Mouse (Mus musculus) adrenal gland, postnatal 10 days (tissue): ENCODE results near the gene Glrb. TPM values are rescaled to one million over a fixed set of nuclear protein-coding genes. Genes with fewer than 3 reads are reported as not detected.

Source experiments
- DNase-seq: peaks from one replicate; pipeline ENCODE4 v3.0.0; 2021; ENCODE audit warnings: mixed read lengths
- long read RNA-seq, 2 experiments: library from polyadenylated mRNA; stranded (forward); transcript quantifications; one replicate each; pipeline ENCODE4 v2.0.0; 2021
- total RNA-seq, 2 experiments: library from RNA; stranded (reverse); gene quantifications; 2 replicates each; pipeline ENCODE4 v1.2.3; 2021

Gene Glrb
- total RNA-seq = 1 to 10 TPM; 7.9 to 9.9 TPM
- long read RNA-seq, experiment 1, transcript Glrb-201 (10 exons, 3,029 nt) = major isoform, 7 of 12 reads
- long read RNA-seq, experiment 1, partial matches to known transcripts = 2 of 12 reads
- long read RNA-seq, experiment 1, other reads (novel, unspliced or antisense) = 3 of 12 reads
- long read RNA-seq, experiment 2, partial matches to known transcripts = 0 of 5 reads
- long read RNA-seq, experiment 2, other reads (novel, unspliced or antisense) = 0 of 5 reads

- peak; percentile 73 for DNase-seq
Measured at GRCm38 (mm10) chr3:80913111-80913778, at the start of gene Glrb. Gene Glrb, minus strand, starts transcription at chr3:80913660.

- no peak for DNase-seq
Measured at GRCm38 (mm10) chr3:80959965-80960364, 46.5 kb upstream of the Glrb start.

GRCm38 (mm10) chr3:80958591-80958990 is 45.1 kb upstream of the Glrb start:
- DNase-seq = peak; percentile 65

- no peak for DNase-seq
Measured at GRCm38 (mm10) chr3:80913779-80914284, 372 bp upstream of the Glrb start.

- peak; percentile 50 for DNase-seq
Measured at GRCm38 (mm10) chr3:80894745-80895480, 18.5 kb downstream of the Glrb start.

GRCm38 (mm10) chr3:80894328-80894727 is 19.1 kb downstream of the Glrb start:
- no peak for DNase-seq

- DNase-seq = peak; percentile 7
Measured at GRCm38 (mm10) chr3:80893055-80893690, 20.3 kb downstream of the Glrb start.

- no peak for DNase-seq
Measured at GRCm38 (mm10) chr3:80891087-80891486, 22.4 kb downstream of the Glrb start.

- DNase-seq = no peak
Measured at GRCm38 (mm10) chr3:80885174-80885573, 28.3 kb downstream of the Glrb start.

GRCm38 (mm10) chr3:80883601-80884000 is 29.9 kb downstream of the Glrb start:
- DNase-seq = no peak

GRCm38 (mm10) chr3:80880660-80881293 is 32.7 kb downstream of the Glrb start:
- DNase-seq = no peak

GRCm38 (mm10) chr3:80878571-80878970 is 34.9 kb downstream of the Glrb start:
- no peak for DNase-seq

- no peak for DNase-seq
Measured at GRCm38 (mm10) chr3:80874690-80875353, 38.6 kb downstream of the Glrb start.

- no peak for DNase-seq
Measured at GRCm38 (mm10) chr3:80874081-80874480, 39.4 kb downstream of the Glrb start.

GRCm38 (mm10) chr3:80871472-80872171 is 41.8 kb downstream of the Glrb start:
- DNase-seq = no peak

GRCm38 (mm10) chr3:80867328-80867727 is 46.1 kb downstream of the Glrb start:
- DNase-seq = no peak

GRCm38 (mm10) chr3:80852912-80853507 is 60.5 kb downstream of the Glrb start:
- no peak for DNase-seq

- DNase-seq = no peak
Measured at GRCm38 (mm10) chr3:80850947-80851346, 62.5 kb downstream of the Glrb start.

GRCm38 (mm10) chr3:80845634-80846033 is 67.8 kb downstream of the Glrb start:
- no peak for DNase-seq

GRCm38 (mm10) chr3:80839845-80840244 is 73.6 kb downstream of the Glrb start:
- DNase-seq = no peak
